Mouse (Mus musculus) spleen, postnatal 14 days (tissue): ENCODE data around the gene Tmem94.

Source experiments
- DNase-seq, 2 experiments: peaks; one replicate each; pipeline ENCODE4 v3.0.0; 2021 to 2022; ENCODE audit warnings: low spot score in 2 of 2

Tmem94 gene

GRCm38 (mm10) chr11:115807971-115808370, 42.7 kb downstream of the Tmem94 start:
- no peak for DNase-seq

- DNase-seq, result no peak
Observed at GRCm38 (mm10) chr11:115808696-115809310, 43.6 kb downstream of the Tmem94 start.

GRCm38 (mm10) chr11:115809311-115809781, 44.1 kb downstream of the Tmem94 start:
- no peak for DNase-seq

- DNase-seq, result no peak
Observed at GRCm38 (mm10) chr11:115810377-115810776, 45.1 kb downstream of the Tmem94 start.

- DNase-seq, result no peak
Observed at GRCm38 (mm10) chr11:115811381-115812093, 46.3 kb downstream of the Tmem94 start.

GRCm38 (mm10) chr11:115812095-115812494, 46.9 kb downstream of the Tmem94 start:
- no peak for DNase-seq

GRCm38 (mm10) chr11:115812533-115813420, 47.5 kb downstream of the Tmem94 start:
- no peak for DNase-seq

GRCm38 (mm10) chr11:115813507-115814296, 48.5 kb downstream of the Tmem94 start, which contains the start of gene Caskin2:
Gene Caskin2, minus strand, starts transcription at chr11:115813639.
- peak; percentile 90 to 93 for DNase-seq

GRCm38 (mm10) chr11:115814605-115815450, 49.6 kb downstream of the Tmem94 start, which contains the start of gene Tsen54:
Gene Tsen54, plus strand, starts transcription at chr11:115814724.
- peak; percentile 83 to 91 for DNase-seq

GRCm38 (mm10) chr11:115817331-115817730, 52.1 kb downstream of the Tmem94 start:
- DNase-seq, result no peak

- no peak for DNase-seq
Observed at GRCm38 (mm10) chr11:115819915-115820623, 54.8 kb downstream of the Tmem94 start.

GRCm38 (mm10) chr11:115821001-115821400, 55.8 kb downstream of the Tmem94 start:
- no peak for DNase-seq

- DNase-seq, result peak; percentile 72 to 81
Observed at GRCm38 (mm10) chr11:115823774-115824740, 58.8 kb downstream of the Tmem94 start, which contains the start of gene Llgl2. Gene Llgl2, plus strand, starts transcription at chr11:115824049.

- DNase-seq, result no peak
Observed at GRCm38 (mm10) chr11:115824813-115825212, 59.6 kb downstream of the Tmem94 start.

- DNase-seq, result no peak
Observed at GRCm38 (mm10) chr11:115826487-115826886, 61.3 kb downstream of the Tmem94 start.

- no peak for DNase-seq
Observed at GRCm38 (mm10) chr11:115827624-115828023, 62.4 kb downstream of the Tmem94 start.

- no peak for DNase-seq
Observed at GRCm38 (mm10) chr11:115829036-115829435, 63.8 kb downstream of the Tmem94 start.
